Mouse (Mus musculus): ENCODE results near the gene Tmem169. TPM values are rescaled to one million over a fixed set of nuclear protein-coding genes. Genes with fewer than 3 reads are reported as not detected.
"Not testable (repeated sequence)": the region's sequence is repeated elsewhere in the genome, so short reads cannot be mapped to it uniquely, and the experiment has no call there.

Gene Tmem169
- polyA plus RNA-seq (2015; fragmentation: Nextera tagmentation; extraction: Ambion mirVana) = 7.1 and 8.0 TPM in 2 replicates

- DNase-seq (ENCODE audit: low spot score) = peak; percentile 67
These were observed at the start of gene Tmem169, which contains the start of gene Pecr for GRCm38 (mm10) chr1:72283992-72284485. TSS of gene Tmem169 (plus strand) at chr1:72284369. TSS of gene Pecr (minus strand) at chr1:72284314.

DNA sequence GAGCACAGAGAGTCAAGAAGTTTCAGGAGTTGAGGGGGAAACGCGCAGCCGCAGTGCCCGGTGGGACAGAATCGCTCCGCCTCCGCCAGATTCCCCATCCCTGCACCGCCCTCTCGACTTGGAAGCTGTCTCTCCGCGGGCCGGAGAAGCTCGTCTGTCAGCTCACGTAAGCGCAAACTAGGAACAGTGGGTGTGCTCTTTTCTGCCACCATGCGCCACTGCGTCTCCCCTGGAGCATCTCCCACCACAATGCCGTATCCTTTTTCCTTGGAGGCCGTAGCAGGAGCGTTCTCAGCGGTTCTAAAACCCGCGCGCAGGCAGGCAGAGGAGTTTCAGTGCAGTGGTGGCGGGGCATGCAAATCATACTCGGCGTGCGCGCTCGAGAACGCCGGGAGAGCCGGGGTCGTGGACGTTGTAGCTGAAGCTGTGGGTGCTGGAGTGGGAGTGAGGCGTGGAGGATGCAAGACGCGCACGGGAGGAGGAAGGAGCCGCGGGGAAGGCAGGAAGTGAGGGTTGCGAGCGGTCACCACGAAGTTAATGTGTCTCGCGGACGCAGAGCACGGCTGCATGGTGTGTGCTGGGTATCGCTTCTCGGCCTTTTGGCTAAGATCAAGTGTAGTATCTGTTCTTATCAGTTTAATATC, 47.7 kb upstream of the Tmem169 start:
- peak; percentile 14 for DNase-seq (ENCODE audit: low spot score)

DNA sequence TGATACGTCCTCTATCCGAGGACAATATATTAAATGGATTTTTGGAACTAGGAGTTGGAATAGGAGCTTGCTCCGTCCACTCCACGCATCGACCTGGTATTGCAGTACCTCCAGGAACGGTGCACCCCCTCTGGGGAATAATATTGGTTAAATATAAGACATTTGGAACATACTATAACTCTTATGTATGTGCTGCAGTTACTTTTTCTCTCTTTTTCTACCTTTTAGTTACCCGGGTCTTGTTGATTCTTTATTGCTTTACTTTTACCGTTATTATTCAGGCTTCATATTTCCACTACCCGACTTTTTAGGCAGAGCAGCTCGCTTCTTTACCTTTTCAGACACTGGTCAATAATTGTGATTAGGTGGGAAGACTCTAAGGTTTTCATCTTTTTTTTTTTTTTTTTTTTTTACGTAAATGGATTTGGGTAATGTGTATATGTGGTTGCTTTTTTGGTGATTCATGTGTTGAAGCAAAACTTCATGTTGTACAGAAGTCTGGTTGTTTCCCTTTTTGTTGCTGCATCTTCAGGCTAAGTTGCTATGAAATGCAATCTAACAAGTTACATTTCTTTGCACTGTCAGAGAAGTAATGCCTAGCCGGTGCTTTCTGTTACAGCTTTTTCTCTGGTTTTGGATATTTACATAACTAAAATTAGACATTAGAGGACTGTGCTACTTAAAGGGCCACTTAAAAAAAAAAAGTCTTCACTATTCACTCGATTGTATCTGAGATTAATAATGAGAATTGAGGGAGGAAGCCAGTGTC, 47.0 kb upstream of the Tmem169 start:
- no peak for DNase-seq (ENCODE audit: low spot score)

DNA sequence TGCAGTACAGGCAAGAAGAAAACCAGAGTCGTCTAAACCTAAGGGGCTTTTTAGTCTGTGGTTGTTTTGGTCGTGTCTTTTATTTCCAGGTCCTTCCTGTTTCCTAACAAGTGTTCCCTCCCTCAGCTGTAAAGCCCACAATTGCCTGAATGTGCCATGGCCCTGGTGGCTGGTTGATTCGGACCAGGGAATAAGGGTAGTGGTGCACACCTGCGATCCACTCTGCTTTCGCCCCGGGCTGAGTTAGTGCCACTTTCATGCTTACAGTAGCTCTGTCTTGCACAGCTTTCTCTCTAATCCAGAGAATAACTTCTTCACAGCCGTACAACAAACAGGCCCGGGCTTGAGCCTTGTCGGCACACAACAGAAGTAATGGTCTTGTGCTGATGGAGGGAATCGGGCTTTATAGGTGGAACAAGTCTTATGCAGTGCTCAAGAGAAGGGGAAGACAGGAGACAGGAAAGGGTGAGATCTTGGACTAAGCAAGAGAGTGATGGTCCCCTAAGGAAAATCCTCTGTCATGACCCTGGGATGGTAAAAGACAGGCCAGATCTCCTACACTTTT, 46.1 kb upstream of the Tmem169 start:
- DNase-seq (ENCODE audit: low spot score) = no peak

GRCm38 (mm10) chr1:72239113-72239512, 45.1 kb upstream of the Tmem169 start:
- not testable (repeated sequence) for DNase-seq (ENCODE audit: low spot score)

DNA sequence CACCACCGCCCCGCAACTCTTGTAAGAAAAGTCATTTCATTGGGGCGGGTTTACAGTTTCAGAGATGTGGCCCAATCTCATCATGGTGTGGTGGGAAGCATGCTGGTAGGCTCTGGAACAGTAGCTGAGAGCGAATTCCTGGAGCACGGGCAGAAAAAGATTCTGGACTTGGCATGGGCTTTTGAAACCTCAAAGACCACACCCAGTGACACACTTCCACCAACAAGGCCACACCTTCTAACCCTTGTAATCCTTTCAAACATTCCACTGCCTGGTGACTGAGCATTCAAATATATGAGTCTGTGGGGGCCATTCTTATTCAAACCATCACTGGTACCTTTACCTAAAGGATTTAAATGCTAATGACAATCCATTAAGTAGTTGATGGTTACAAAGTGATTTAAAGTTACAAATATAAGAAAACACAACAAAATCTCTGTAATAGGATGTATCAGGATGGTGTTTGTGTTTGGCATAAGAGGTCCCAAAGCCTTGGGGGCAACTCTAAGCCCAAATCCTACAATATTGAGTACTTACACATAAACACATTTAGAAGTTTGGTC, 41.5 kb upstream of the Tmem169 start:
- DNase-seq (ENCODE audit: low spot score) = no peak

DNA sequence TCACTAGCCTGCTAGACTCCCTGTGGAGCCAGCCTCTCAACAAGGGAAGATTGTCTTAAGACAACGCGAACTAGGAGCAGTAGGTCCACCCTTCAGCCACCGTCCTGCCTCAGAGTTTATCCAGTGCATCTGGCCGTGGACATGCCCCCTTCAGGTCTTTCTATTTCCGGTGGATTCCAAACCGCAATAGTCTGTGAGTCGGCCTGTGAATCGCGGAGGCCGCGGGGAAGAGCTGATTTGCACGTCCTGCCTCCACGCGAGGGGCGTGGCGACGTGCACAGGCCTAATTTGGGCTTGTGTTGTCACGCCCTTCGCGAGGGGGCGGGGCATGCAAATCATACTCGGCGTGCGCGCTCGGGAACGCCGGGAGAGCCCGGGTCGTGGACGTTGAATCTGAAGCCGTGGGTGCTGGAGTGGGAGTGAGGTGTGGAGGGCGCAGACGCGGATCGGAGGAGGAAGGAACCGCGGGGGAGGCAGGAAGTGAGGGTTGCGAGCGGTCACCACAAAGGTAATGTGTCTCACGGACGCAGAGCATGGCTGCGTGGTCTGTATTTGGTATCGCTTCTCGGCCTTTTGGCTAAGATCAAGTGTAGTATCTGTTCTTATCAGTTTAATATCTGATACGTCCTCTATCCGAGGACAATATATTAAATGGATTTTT, 40.4 kb upstream of the Tmem169 start:
- peak; percentile 97 for DNase-seq (ENCODE audit: low spot score)

DNA sequence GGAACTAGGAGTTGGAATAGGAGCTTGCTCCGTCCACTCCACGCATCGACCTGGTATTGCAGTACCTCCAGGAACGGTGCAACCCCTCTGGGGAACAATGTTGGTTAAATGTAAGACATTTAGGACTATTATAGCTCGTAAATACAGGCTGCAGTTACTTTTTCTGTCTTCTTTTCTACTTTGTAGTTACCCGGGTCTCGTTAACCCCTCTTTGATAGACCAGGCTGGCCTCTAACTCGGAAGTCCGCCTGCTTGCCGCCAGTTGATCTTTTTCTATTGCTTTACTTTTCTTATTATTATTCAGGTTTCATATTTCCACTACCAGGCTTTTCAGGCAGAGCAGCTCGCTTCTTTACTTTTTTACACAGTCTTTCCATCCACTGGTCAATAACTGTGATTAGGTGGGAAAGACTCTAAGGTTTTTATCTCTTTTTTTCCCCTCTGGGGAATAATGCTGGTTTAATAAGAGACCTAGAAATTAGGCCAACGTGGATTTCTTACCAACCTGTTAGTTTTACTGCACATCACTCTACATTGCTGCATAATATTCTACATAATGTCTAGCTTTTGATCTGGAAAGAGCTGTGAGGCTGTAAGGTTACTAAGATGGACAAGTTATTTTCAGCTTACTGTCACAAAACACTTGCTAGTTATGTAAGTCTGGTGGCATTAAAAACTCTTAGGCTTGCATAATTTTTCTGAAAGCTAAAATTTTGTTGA, 39.7 kb upstream of the Tmem169 start:
- peak; percentile 56 for DNase-seq (ENCODE audit: low spot score)

DNA sequence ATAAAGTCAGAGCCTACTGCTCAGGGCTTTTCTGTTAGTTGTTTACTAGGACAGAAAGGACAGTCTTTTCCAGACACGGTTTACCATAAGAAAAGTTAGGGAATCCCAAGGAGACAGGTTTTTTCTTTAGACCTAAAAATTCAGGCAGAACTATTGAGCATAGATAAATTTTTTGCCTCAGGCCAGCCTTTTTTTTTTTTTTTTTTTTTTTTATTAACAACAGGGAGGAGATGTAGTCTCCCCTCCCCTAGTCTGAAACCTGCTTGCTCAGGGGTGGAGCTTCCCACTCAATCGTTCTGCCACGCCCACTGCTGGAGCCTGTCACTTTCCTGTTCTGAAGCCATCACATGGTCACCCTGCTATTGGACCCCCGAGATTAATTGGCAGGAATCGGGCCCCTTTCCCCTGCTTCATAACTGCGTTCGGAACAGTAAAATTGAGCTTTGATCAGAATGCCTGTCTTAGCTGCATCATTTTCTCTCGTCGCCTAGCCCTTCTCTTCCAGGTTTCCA, 35.9 kb upstream of the Tmem169 start:
- not testable (repeated sequence) for DNase-seq (ENCODE audit: low spot score)

- DNase-seq (ENCODE audit: low spot score) = no peak
These were observed 32.4 kb upstream of the Tmem169 start for GRCm38 (mm10) chr1:72251806-72252205.

DNA sequence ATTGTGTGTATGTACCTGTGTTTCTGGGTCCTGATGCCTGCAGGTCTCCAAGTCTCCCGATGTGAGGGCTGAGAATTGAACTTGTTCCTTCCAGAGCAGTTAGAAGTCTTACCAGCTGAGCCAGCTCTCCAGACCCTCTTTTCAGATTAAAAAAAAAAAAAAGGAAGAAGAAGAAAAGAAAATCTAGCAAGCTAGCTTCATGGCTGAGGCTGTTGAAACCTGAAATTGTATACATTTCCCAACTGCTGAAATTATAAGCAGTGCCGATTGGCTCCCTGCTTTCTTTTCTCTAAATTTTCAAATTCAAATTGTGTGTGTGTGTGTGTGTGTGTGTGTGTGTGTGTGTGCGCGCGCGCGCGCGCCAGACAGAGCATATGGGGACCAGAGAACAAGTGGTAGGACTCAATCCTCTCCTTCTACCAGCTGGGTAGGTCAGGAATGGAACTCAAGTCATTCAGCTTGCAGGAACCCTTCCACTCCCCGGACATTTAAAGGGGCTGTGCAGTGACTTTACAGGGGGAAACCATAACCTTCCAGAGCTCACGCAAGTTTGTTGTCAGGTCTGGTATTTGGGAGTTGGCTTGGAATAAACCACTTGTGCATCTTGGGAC, 30.2 kb upstream of the Tmem169 start:
- DNase-seq (ENCODE audit: low spot score) = peak; percentile 34

GRCm38 (mm10) chr1:72254545-72255061, 29.6 kb upstream of the Tmem169 start:
- DNase-seq (ENCODE audit: low spot score) = peak; percentile 89

- DNase-seq (ENCODE audit: low spot score) = peak; percentile 75
These were observed 28.9 kb upstream of the Tmem169 start for GRCm38 (mm10) chr1:72255062-72255853.

DNA sequence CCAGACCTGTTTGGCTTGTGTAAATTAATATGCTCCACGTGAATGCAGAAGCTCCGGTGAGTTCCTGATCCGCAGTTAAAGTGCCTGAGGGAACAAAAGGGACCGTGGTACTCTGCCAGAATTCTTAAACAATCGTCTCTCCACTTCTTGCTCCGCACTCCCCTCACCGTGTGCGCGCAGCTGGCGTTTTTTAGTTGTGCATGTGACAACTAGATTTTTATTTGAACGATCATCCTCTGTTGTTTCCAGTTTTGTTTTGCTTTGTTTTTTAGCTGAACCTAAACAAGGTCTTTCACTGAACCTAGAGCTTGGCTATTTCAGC, 28.4 kb upstream of the Tmem169 start:
- no peak for DNase-seq (ENCODE audit: low spot score)

- no peak for DNase-seq (ENCODE audit: low spot score)
These were observed 27.6 kb upstream of the Tmem169 start for GRCm38 (mm10) chr1:72256381-72257256.

DNA sequence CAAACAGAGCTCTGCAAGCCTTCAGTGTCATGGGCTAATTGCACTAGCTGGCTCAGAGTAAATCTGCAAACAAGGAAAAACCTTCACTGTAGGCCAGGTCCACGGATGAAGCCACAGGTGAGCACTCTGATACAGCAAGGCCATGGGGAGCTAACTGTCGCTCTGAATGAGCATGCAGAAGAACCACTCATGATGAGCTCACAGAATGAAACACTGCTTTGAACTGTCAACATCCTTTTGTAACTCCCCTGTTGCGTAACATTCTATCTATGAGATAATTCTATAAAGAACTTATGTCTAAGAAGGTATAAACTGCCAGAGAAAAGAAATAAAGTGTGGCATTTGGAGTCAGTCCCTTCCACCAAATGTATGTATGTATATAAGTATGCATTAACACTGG, 21.1 kb upstream of the Tmem169 start:
- DNase-seq (ENCODE audit: low spot score) = no peak

DNA sequence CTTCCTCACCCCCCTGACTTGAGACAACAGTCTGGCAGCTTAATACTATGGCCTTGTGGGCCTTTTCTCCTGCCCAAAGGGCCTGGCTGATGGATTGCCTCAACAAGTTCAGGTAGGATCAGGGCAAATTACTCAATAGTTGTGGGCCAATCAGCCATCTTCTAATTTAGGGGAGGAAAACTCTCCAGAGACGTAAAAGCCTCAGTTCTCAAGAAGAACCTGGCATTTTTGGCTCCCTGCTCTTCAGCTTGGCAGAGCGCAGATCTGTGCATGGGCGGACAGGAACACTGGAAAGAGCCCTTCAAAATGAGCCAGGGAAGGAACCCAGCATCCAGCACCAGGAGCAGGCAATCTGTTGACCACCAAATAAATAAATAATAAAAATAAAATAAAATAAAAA, 6.1 kb upstream of the Tmem169 start:
- DNase-seq (ENCODE audit: low spot score) = no peak

GRCm38 (mm10) chr1:72282604-72283003, 1.6 kb upstream of the Tmem169 start:
- DNase-seq (ENCODE audit: low spot score) = no peak
